13 mouse cellular contexts compared by ENCODE assay signal in genomic region chr2:60905283-60905682, GRCm38 (mm10). TPM values are rescaled to one million over a fixed set of nuclear protein-coding genes. Genes with fewer than 3 reads are reported as not detected.
A peak's percentile ranks its signal among the peaks of the same experiment; 100 is the strongest.
DNase-seq lines count a peak whose midpoint lies in the region; ATAC-seq and TF ChIP-seq lines count a peak whose summit lies in the region.
"Had no signal": no experiment of that assay in that cellular context is flagged by ENCODE, and none has a peak within 500 bp of the region (broad histone marks: within the 10 kb centered on the region; RNA-seq: fewer than 3 reads in every experiment).

No protein-coding gene starts in this region.

- H3K36me3 ChIP-seq in lung, embryonic 14.5 days (ENCODE audit: insufficient read depth) = no peaks in the 10 kb centered on the region
- H3K36me3 ChIP-seq: G1E; hindbrain, embryonic 15.5 days; neural tube, embryonic 12.5 days had no signal

- no peaks in the 10 kb centered on the region for H3K27me3 ChIP-seq in lung, embryonic 14.5 days (ENCODE audit: insufficient read depth, low read length)
- H3K27me3 ChIP-seq: hindbrain, embryonic 15.5 days; neural tube, embryonic 12.5 days had no signal

- ATAC-seq in lung, embryonic 14.5 days (ENCODE audit: insufficient read depth) = no peak
- 0 out of 2 replicates have a peak, but pooled peaks have one; percentile 8 for ATAC-seq in megakaryocyte progenitor cell, adult 5-6 weeks (replicated peaks; ENCODE audit: poor library complexity)

- peak overlapping the region; percentile 81 for H3K27ac ChIP-seq in lung, embryonic 14.5 days (ENCODE audit: low read depth)
- no peak overlapping the region for H3K27ac ChIP-seq in cortical plate, adult 2 months (ENCODE audit: insufficient read depth, low read length)
- H3K27ac ChIP-seq: hindbrain, embryonic 15.5 days; neural tube, embryonic 12.5 days had no signal

- H3K9ac ChIP-seq in lung, embryonic 14.5 days = no peak overlapping the region
- H3K9ac ChIP-seq: hindbrain, embryonic 15.5 days; neural tube, embryonic 12.5 days had no signal

- 2% methylated on average over 3 of the region's 3 CpGs for WGBS in lung, embryonic 14.5 days

- no peaks in the 10 kb centered on the region for H3K9me3 ChIP-seq in lung, embryonic 14.5 days (ENCODE audit: low read depth, low read length)
- H3K9me3 ChIP-seq: G1E; hindbrain, embryonic 15.5 days; neural tube, embryonic 12.5 days had no signal

- DNase-seq in heart, adult 8-10 months (ENCODE audit: low spot score) = peak; percentile 72
- DNase-seq in heart, postnatal 25 days (ENCODE audit: low spot score) = no peak
- DNase-seq in lung, embryonic 14.5 days = peak; percentile 92
- DNase-seq in lung, postnatal 14 days = no peak
- DNase-seq in gastrocnemius, postnatal 14 days = no peak
- DNase-seq in cerebellum, adult 8-10 months = no peak
- DNase-seq: cerebellum, postnatal 36 days; thymus, adult 2 months had no signal

- H3K4me1 ChIP-seq in lung, embryonic 14.5 days (ENCODE audit: insufficient read depth) = peaks cover 32% of the 10 kb centered on the region
- H3K4me1 ChIP-seq in cortical plate, adult 2 months (ENCODE audit: control insufficient read depth, insufficient read depth, low read length) = 0 out of 2 replicates have a peak, but pooled peaks cover 1% of the 10 kb centered on the region
- H3K4me1 ChIP-seq: neural tube, embryonic 12.5 days had no signal

- intact Hi-C loops in heart, postnatal 25 days (cut with DNase I) = loop anchor here (2.0 to 10.0 kb wide), 4 partner anchors 58 to 497 kb away; partner anchors contain the start of gene Rbms1
- intact Hi-C loops in gastrocnemius, postnatal 14 days (cut with DNase I; ENCODE audit: low total_unique reads) = loop anchor here (10.0 kb wide), 1 partner anchor 100 kb away; no protein-coding TSS in a partner anchor

- peak overlapping the region; percentile 2; the same call in 1 of the 2 replicates for H3K4me2 ChIP-seq in lung, embryonic 14.5 days
- H3K4me2 ChIP-seq: hindbrain, embryonic 15.5 days; neural tube, embryonic 12.5 days had no signal

- TF ChIP-seq POLR2A in cortical plate, adult 2 months (IDR thresholded peaks at IDR 0.05; ENCODE audit: extremely low read depth, insufficient read depth, low read length) = no peak

- TF ChIP-seq CTCF in lung, embryonic 14.5 days (IDR thresholded peaks at IDR 0.05; ENCODE audit: low read depth) = peak; percentile 68
- TF ChIP-seq CTCF in cortical plate, adult 2 months (IDR thresholded peaks at IDR 0.05; ENCODE audit: extremely low read depth, insufficient read depth, low read length) = 0 out of 2 replicates have a peak, but pooled peaks have one; percentile 25

- no peak overlapping the region for H3K4me3 ChIP-seq in lung, embryonic 14.5 days (ENCODE audit: low read depth, low read length)
- H3K4me3 ChIP-seq in cortical plate, adult 2 months (ENCODE audit: insufficient read depth, low read length) = no peak overlapping the region
- H3K4me3 ChIP-seq: hindbrain, embryonic 15.5 days; neural tube, embryonic 12.5 days had no signal

RNA-seq across cellular contexts. Expression of gene Rbms1, which starts 57.7 kb away (rescaled TPM):
- 10 to 100 TPM; 32.4 to 42.9 (median 38.5) TPM for total RNA-seq in heart, adult 8-10 months (2022)
- 10 to 100 TPM; 47.3 to 47.7 TPM for total RNA-seq in heart, postnatal 25 days (2021)
- 127 and 136 TPM in 2 replicates for polyA plus RNA-seq in lung, embryonic 14.5 days (2014; fragmentation: Nextera tagmentation; extraction: Ambion mirVana)
- polyA plus RNA-seq in cortical plate, adult 2 months (2012; rRNA removed) = 16.8 and 18.8 TPM in 2 replicates
- 29.3 and 31.5 TPM in 2 replicates for total RNA-seq in megakaryocyte progenitor cell, adult 5-6 weeks (2015)
- 24.5 and 28.2 TPM in 2 replicates for total RNA-seq in megakaryocyte progenitor cell, adult 5-6 weeks (2017)
- total RNA-seq in gastrocnemius, postnatal 14 days (2021) = 10 to 100 TPM; 29.0 to 34.5 TPM

Comparison
In these comparisons a context has a peak if more than half of its experiments do, and no peak if none do; other contexts are left out.
1. DNase-seq: peak in heart, adult 8-10 months (single experiment) and lung, embryonic 14.5 days (single experiment); none in heart, postnatal 25 days (single experiment), lung, postnatal 14 days (single experiment), gastrocnemius, postnatal 14 days (single experiment) and cerebellum, adult 8-10 months (single experiment).